Mouse (Mus musculus): ENCODE measurements around the gene Scd1. TPM values are rescaled to one million over a fixed set of nuclear protein-coding genes. Genes with fewer than 3 reads are reported as not detected.
"Not testable (repeated sequence)": the region's sequence is repeated elsewhere in the genome, so short reads cannot be mapped to it uniquely, and the experiment has no call there.

Scd1 gene
- polyA plus RNA-seq, 1 experiment: 111 TPM

GRCm38 (mm10) chr19:44370231-44370630 is 37.4 kb downstream of the Scd1 start:
- DNase-seq (ENCODE audit: extremely low spot score in 1 of 2, low spot score in 1 of 2): no peak

GRCm38 (mm10) chr19:44369371-44369770 is 38.3 kb downstream of the Scd1 start:
- DNase-seq (ENCODE audit: extremely low spot score in 1 of 2, low spot score in 1 of 2): no peak

- DNase-seq (ENCODE audit: extremely low spot score in 1 of 2, low spot score in 1 of 2): not testable (repeated sequence)
Observed at GRCm38 (mm10) chr19:44367076-44367475, 40.6 kb downstream of the Scd1 start.

GRCm38 (mm10) chr19:44365733-44366132 is 41.9 kb downstream of the Scd1 start:
- no peak for DNase-seq (ENCODE audit: extremely low spot score in 1 of 2, low spot score in 1 of 2)

GRCm38 (mm10) chr19:44364029-44364428 is 43.6 kb downstream of the Scd1 start:
- DNase-seq (ENCODE audit: extremely low spot score in 1 of 2, low spot score in 1 of 2): peak; percentile 20 to 35

GRCm38 (mm10) chr19:44363529-44363928 is 44.1 kb downstream of the Scd1 start:
- peak; percentile 56 to 84 for DNase-seq (ENCODE audit: extremely low spot score in 1 of 2, low spot score in 1 of 2)

GRCm38 (mm10) chr19:44358700-44359099 is 49.0 kb downstream of the Scd1 start:
- no peak for DNase-seq (ENCODE audit: extremely low spot score in 1 of 2, low spot score in 1 of 2)

- DNase-seq (ENCODE audit: extremely low spot score in 1 of 2, low spot score in 1 of 2): no peak
Observed at GRCm38 (mm10) chr19:44351756-44352155, 55.9 kb downstream of the Scd1 start.

GRCm38 (mm10) chr19:44349689-44350088 is 58.0 kb downstream of the Scd1 start:
- no peak for DNase-seq (ENCODE audit: extremely low spot score in 1 of 2, low spot score in 1 of 2)

Other genes starting within 250 kb of the Scd1 start
- 0.80 and 0.97 TPM in 2 replicates for gene Pkd2l1, start 215.4 kb downstream of the Scd1 start, polyA plus RNA-seq (2012; rRNA removed)
- 3.1 and 3.2 TPM in 2 replicates for gene Scd3, start 204.6 kb downstream of the Scd1 start, polyA plus RNA-seq (2012; rRNA removed)
- 626 and 656 TPM in 2 replicates for gene Scd2, start 114.2 kb downstream of the Scd1 start, polyA plus RNA-seq (2012; rRNA removed)
- gene Scd4, start 74.8 kb downstream of the Scd1 start, polyA plus RNA-seq (2012; rRNA removed): 0.27 and 0.30 TPM in 2 replicates
- 0.04 TPM in 1 of 2 replicates, not detected in the other for gene Wnt8b, start 85.6 kb upstream of the Scd1 start, polyA plus RNA-seq (2012; rRNA removed)
- gene Sec31b, start 138.0 kb upstream of the Scd1 start, polyA plus RNA-seq (2012; rRNA removed): 0.40 and 0.56 TPM in 2 replicates
- not detected in 2 replicates for gene Gm20538, start 145.0 kb upstream of the Scd1 start, polyA plus RNA-seq (2012; rRNA removed)
- 501 and 602 TPM in 2 replicates for gene Ndufb8, start 147.6 kb upstream of the Scd1 start, polyA plus RNA-seq (2012; rRNA removed)
- 25.3 and 26.5 TPM in 2 replicates for gene Hif1an, start 155.0 kb upstream of the Scd1 start, polyA plus RNA-seq (2012; rRNA removed)